Mouse (Mus musculus) heart, postnatal 10 days (tissue): Measurements from ENCODE around the gene Olfr243. TPM values are rescaled to one million over a fixed set of nuclear protein-coding genes. Genes with fewer than 3 reads are reported as not detected.
"Not testable (repeated sequence)": the region's sequence is repeated elsewhere in the genome, so short reads cannot be mapped to it uniquely, and the experiment has no call there.

ENCODE experiments used
- DNase-seq, 2 experiments: peaks; one replicate each; pipeline ENCODE4 v3.0.0; 2021
- intact Hi-C: fragments of 180-260 bp; cut with DNase I; formaldehyde crosslinking; loops from one replicate; pipeline ENCODE4 v1.15.1; 2025
- total RNA-seq, 2 experiments: library from RNA; stranded (reverse); gene quantifications; 2 replicates each; pipeline ENCODE4 v1.2.3; 2021

The Olfr243 gene
- total RNA-seq, result not detected

DNA sequence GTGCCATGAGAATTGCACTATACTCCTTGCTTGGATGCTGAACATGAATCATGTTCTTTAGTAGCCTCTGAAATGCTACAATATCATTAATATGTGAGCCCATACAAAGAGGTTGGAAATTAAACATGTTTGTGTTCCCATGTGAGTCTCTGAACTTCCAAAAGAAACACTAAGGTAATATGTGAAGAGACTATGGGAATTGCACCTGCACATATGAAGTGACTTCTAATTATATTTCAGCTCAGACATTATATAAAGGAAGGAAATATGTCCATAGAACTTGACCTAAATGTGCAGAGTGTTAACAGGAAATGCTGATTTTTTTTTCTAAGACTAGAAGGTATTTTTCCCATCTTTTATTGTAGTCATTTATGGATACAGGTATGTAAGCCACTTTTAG is at the start of gene Olfr243:
TSS of gene Olfr243 (plus strand) at position 301 of the 400 bp plus-strand sequence.
- intact Hi-C loops, result no loop called here
- no peak for DNase-seq

DNA sequence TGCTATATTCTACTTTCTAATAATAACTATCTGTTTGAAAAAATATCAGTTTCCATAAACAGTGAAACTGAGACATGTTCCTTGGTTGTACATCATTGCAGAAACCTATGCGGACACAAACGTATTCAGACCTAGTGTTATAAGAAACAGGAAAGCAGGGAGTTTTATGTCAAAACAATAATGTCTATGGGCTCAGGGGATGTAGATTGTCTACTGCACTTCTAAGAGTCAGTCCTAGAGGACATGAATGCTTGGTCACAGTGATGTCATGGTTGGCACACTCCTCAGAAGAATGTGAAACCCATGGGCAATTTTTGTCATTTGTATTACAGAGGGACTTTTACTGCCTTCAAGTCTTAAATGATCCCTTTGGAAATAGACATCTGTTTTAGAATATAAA is 43.4 kb upstream of the Olfr243 start, which contains the start of gene Olfr624:
TSS of gene Olfr624 (minus strand) at position 101 of the 400 bp plus-strand sequence.
- DNase-seq, result no peak
- intact Hi-C loops, result no loop called here

DNA sequence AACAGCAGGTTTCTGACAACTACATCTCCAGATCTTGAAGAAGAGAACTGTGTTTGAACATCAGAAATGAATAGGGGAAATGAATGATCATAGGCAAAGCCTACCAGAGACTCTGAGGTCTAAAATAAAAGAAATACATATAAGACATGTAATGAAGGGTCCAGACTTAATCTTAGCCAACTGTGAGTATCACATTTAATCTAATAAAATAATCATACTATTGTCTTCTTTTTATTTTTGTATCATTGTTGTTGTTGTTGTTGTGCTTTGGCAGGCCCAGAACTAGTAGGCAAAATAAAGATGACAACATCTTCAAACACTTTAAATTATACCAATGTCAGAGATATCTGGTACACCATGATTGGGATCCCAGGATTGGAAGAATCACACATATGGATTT is 32.1 kb upstream of the Olfr243 start, which contains the start of gene Olfr625-ps1:
TSS of gene Olfr625-ps1 (plus strand) at position 301 of the 400 bp plus-strand sequence.
- intact Hi-C loops, result no loop called here
- DNase-seq, result no peak

DNA sequence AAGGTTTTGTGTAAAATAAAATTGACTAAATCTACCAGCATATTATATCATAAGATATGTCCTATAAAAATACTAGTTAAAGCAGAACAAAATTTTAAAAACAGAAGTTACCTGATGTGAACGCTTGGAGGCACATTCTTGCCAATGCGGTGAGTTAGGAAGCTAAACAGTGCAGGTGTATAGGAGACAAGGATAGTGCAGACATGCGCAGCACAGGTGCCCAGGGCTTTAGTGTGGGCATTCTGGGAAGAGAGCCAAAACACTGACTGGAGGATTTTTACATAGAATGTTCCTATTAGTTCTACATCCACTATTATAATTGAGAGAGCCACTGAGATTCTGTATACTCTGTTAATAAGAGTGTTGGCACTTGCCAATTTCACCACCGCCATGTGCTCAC is 15.0 kb upstream of the Olfr243 start:
- intact Hi-C loops, result no loop called here
- no peak for DNase-seq

DNA sequence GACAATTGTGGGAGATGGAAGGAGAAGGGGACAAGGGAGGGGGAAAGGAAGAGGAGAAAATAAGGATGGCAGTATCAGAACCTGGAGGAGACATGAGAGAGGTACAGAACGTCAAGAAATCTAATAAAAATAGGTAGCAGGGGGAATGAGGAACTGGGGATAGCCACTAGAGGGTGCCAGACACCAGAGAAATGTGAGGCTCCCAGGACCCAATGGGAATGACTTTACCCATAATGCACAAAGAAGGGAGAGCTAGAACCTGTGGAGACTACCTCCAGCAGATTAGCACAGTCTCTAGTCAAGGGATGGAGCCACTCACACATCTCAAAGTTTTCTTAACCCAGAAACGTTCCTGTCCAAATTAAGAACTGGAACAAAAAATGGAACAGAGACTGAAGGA is 2.4 kb upstream of the Olfr243 start:
- intact Hi-C loops, result no loop called here
- peak in 1 of 2 experiments; percentile 1 for DNase-seq

DNA sequence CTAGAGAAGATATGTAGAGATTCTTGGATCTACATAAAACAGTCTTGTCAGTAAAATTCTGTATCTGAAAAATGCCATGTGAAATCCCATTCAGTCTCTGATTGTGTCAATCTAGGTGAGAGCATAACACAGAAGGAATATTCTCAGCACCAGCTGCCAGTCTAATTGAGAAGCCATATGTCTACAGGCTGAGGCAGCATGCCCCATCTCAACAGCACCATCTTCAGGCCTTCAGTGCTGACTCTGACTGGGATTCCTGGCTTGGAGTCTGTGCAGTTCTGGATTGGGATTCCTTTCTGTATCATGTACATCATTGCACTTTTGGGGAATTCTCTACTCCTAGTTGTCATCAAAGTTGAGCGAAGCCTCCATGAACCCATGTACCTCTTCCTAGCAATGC is 1.9 kb downstream of the Olfr243 start:
- intact Hi-C loops, DNase-seq: not testable (repeated sequence)

DNA sequence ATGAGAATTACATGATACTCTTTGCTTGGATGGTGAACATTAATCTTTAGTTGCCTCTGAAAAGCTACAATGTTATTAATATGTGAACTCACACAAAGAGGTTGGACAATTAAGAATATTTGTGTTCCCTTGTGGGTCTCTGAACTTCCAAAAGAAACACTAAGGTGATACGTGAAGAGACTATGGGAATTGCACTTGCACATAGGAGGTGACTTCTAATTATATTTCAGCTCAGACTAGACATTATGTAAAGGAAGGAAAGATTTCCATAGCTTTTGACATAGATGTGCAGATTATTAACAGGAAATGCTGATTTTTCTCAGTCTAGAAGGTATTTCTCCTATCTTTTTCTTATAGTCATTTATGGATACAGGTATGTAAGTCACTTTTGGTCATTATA is 15.6 kb downstream of the Olfr243 start, which contains the start of gene Olfr628:
TSS of gene Olfr628 (plus strand) at position 301 of the 400 bp plus-strand sequence.
- intact Hi-C loops, result no loop called here
- no peak for DNase-seq

DNA sequence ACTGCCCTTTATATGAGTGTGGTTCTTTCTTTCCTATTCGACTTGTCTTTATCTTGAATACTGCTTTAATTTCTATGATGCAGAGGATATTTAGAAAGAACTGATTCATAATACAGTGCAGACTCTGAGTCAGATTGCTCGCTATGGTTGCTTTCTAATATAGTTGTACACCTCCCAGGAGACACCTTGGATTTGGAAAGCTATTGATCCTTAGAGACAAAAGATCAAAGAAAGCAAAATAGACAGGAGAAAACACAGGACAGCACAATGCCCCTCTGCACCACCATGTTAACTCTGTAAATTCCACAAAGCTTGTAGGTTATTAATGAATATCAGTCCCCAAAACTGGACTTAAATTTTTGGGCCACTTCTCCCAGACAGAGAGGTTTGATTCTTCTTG is 30.4 kb downstream of the Olfr243 start, which contains the start of gene Olfr629:
TSS of gene Olfr629 (minus strand) at position 101 of the 400 bp plus-strand sequence.
- intact Hi-C loops, result no loop called here
- no peak for DNase-seq

DNA sequence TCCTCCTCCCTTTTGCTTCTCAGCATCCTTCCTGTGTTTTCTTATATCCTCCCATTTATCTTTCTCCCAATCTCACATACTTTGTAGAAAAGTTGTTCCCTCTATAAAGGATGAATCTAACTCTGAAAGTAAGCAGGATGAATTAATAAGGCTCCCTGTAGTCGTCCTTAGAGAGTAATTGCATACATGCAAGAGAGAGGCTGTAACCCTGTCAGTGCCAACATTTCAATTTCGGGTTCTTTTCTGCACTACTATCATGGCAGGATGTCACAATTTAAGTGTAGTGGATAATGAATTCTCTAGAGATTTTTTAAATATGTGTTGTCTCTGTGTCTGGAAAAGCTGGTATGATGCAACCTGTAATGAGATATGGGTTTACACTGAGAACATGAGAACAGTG is 42.8 kb downstream of the Olfr243 start, which contains the start of gene Olfr630:
TSS of gene Olfr630 (minus strand) at position 101 of the 400 bp plus-strand sequence.
- intact Hi-C loops, result no loop called here
- no peak for DNase-seq

DNA sequence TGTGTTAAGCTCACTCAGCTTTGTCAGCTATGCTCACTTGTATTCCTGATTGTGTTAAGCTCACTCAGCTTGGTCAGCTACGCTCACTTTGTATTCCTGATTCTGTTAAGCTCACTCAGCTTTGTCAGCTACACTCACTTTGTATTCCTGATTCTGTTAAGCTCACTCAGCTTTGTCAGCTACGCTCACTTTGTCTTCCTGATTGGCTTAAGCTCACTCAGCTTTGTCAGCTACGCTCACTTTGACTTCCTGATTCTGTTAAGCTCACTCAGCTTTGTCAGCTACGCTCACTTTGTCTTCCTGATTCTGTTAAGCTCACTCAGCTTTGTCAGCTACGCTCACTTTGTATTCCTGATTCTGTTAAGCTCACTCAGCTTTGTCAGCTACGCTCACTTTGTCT is 47.7 kb downstream of the Olfr243 start:
- intact Hi-C loops, DNase-seq: not testable (repeated sequence)

DNA sequence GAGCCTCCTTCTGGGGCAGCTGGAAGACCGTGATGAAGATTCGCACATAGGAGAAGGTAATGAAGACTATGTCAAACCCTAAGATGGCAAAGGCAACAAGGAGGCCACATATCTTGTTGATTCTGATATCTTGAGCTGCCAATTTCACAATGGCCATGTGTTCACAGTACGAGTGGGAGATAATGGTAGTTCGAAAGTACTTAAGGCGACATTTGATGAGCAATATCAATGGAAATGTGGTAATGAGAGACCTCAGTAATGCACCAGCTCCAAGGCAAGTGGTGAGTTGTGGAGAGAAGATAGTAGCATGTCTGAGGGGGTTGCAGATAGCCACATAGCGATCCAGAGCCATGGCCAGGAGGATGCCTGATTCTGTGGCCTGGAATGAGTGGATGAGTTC is 53.2 kb downstream of the Olfr243 start:
- intact Hi-C loops, DNase-seq: not testable (repeated sequence)

Other genes starting within 250 kb of the Olfr243 start
- gene Olfr608, start 244.8 kb upstream of the Olfr243 start, total RNA-seq, result under 1 TPM; 0.17 to 0.62 TPM
- not detected for gene Olfr609, start 216.6 kb upstream of the Olfr243 start, total RNA-seq
- gene Olfr610, start 202.5 kb upstream of the Olfr243 start, total RNA-seq, result not detected
- gene Olfr611, start 193.8 kb upstream of the Olfr243 start, total RNA-seq, result not detected
- not detected for gene Olfr612, start 172.0 kb upstream of the Olfr243 start, total RNA-seq
- gene Olfr613, start 166.6 kb upstream of the Olfr243 start, total RNA-seq, result not detected
- not detected for gene Olfr615, start 158.6 kb upstream of the Olfr243 start, total RNA-seq
- not detected for gene Olfr616, start 145.5 kb upstream of the Olfr243 start, total RNA-seq
- gene Olfr617, start 141.6 kb upstream of the Olfr243 start, total RNA-seq, result not detected
- not detected for gene Olfr618, start 124.6 kb upstream of the Olfr243 start, total RNA-seq
- not detected for gene Olfr619, start 114.1 kb upstream of the Olfr243 start, total RNA-seq
- gene Olfr620, start 102.1 kb upstream of the Olfr243 start, total RNA-seq, result not detected
- gene Olfr622, start 72.0 kb upstream of the Olfr243 start, total RNA-seq, result not detected
- not detected for gene Olfr623, start 51.0 kb upstream of the Olfr243 start, total RNA-seq
- not detected for gene Olfr624, start 43.5 kb upstream of the Olfr243 start, total RNA-seq
- not detected for gene Olfr625-ps1, start 32.0 kb upstream of the Olfr243 start, total RNA-seq
- not detected for gene Olfr628, start 15.7 kb downstream of the Olfr243 start, total RNA-seq
- gene Olfr629, start 30.3 kb downstream of the Olfr243 start, total RNA-seq, result not detected
- not detected for gene Olfr630, start 42.7 kb downstream of the Olfr243 start, total RNA-seq
- gene Olfr69, start 56.9 kb downstream of the Olfr243 start, total RNA-seq, result not detected
- not detected for gene Olfr68, start 65.0 kb downstream of the Olfr243 start, total RNA-seq
- gene Olfr67, start 77.2 kb downstream of the Olfr243 start, total RNA-seq, result not detected
- 1,000 to 10,000 TPM in 1 of 2 experiments, 100 to 1,000 TPM in 1; 560 to 1,219 TPM for gene Hbb-bt, start 99.3 kb downstream of the Olfr243 start, total RNA-seq
- gene Hbb-bs, start 113.4 kb downstream of the Olfr243 start, total RNA-seq, result 1,000 to 10,000 TPM; 4,406 to 9,811 TPM
- gene Hbb-bh2, start 125.8 kb downstream of the Olfr243 start, total RNA-seq, result not detected
- gene Hbb-bh1, start 128.5 kb downstream of the Olfr243 start, total RNA-seq, result not detected
- gene Hbb-y, start 138.5 kb downstream of the Olfr243 start, total RNA-seq, result not detected
- not detected for gene Olfr66, start 171.6 kb downstream of the Olfr243 start, total RNA-seq
- gene Olfr64, start 179.8 kb downstream of the Olfr243 start, total RNA-seq, result not detected
- gene Olfr65, start 188.8 kb downstream of the Olfr243 start, total RNA-seq, result not detected
- not detected for gene Olfr631, start 214.2 kb downstream of the Olfr243 start, total RNA-seq
- not detected for gene Olfr632, start 219.7 kb downstream of the Olfr243 start, total RNA-seq
- gene Olfr633, start 229.8 kb downstream of the Olfr243 start, total RNA-seq, result not detected